Mouse (Mus musculus) cortical plate, adult 2 months (tissue): Measurements from ENCODE around the gene Akirin1.

Experiments
- CTCF ChIP-seq: fragments of 200-500 bp; IDR thresholded peaks from 2 replicates; pipeline ENCODE4 v1.5.1; 2011; ENCODE audit warnings: mild to moderate bottlenecking, control low read depth, low read length; ENCODE audit not compliant: insufficient read depth; ENCODE audit errors: extremely low read depth
- POLR2A ChIP-seq: fragments of 200-500 bp; IDR thresholded peaks from 2 replicates; pipeline ENCODE4 v1.6.1; 2011; ENCODE audit warnings: mild to moderate bottlenecking, low read length, control low read depth; ENCODE audit not compliant: insufficient read depth; ENCODE audit errors: extremely low read depth

- TF ChIP-seq POLR2A: no peak
- TF ChIP-seq CTCF: no peak
Measured at GRCm38 (mm10) chr4:123685046-123685445, 65.1 kb downstream of the Akirin1 start.
